Mouse (Mus musculus): ENCODE data around the gene Plp2. TPM values are rescaled to one million over a fixed set of nuclear protein-coding genes. Genes with fewer than 3 reads are reported as not detected.

Plp2 gene
- polyA plus RNA-seq (2012; rRNA removed): 149 and 231 TPM in 2 replicates

GRCm38 (mm10) chrX:7670921-7671623, at the start of gene Plp2:
TSS of gene Plp2 (minus strand) at chrX:7671390.

GRCm38 (mm10) chrX:7714135-7714899, 43.1 kb upstream of the Plp2 start, which contains the start of gene Wdr45:
TSS of gene Wdr45 (plus strand) at chrX:7714333.

GRCm38 (mm10) chrX:7696954-7697381, 25.8 kb upstream of the Plp2 start, which contains the start of gene Gpkow:
TSS of gene Gpkow (plus strand) at chrX:7697131.

GRCm38 (mm10) chrX:7680864-7681263, 9.7 kb upstream of the Plp2 start, which contains the start of gene Magix:
TSS of gene Magix (minus strand) at chrX:7681251.

GRCm38 (mm10) chrX:7657221-7657639, 14.0 kb downstream of the Plp2 start, which contains the start of gene Prickle3:
TSS of gene Prickle3 (plus strand) at chrX:7657260.

GRCm38 (mm10) chrX:7638401-7639091, 32.6 kb downstream of the Plp2 start, which contains the start of gene Syp:
TSS of gene Syp (plus strand) at chrX:7638471.

Other genes with a start within 250 kb of the Plp2 start
- 0.17 TPM in 1 of 2 replicates, not detected in the other for gene Foxp3, start 97.7 kb downstream of the Plp2 start, polyA plus RNA-seq (2012; rRNA removed)
- 5.7 and 6.3 TPM in 2 replicates for gene Ppp1r3f, start 97.1 kb downstream of the Plp2 start, polyA plus RNA-seq (2012; rRNA removed)
- 21.8 and 22.6 TPM in 2 replicates for gene Ccdc22, start 65.9 kb downstream of the Plp2 start, polyA plus RNA-seq (2012; rRNA removed)
- gene Cacna1f, start 64.3 kb downstream of the Plp2 start, polyA plus RNA-seq (2012; rRNA removed): 0.07 TPM in 1 of 2 replicates, not detected in the other
- gene Syp, start 32.9 kb downstream of the Plp2 start, polyA plus RNA-seq (2012; rRNA removed): 2.7 and 3.3 TPM in 2 replicates
- gene Prickle3, start 14.1 kb downstream of the Plp2 start, polyA plus RNA-seq (2012; rRNA removed): 31.8 and 33.4 TPM in 2 replicates
- gene Magix, start 9.9 kb upstream of the Plp2 start, polyA plus RNA-seq (2012; rRNA removed): 3.4 and 4.6 TPM in 2 replicates
- 7.9 and 9.3 TPM in 2 replicates for gene Gpkow, start 25.7 kb upstream of the Plp2 start, polyA plus RNA-seq (2012; rRNA removed)
- gene Wdr45, start 42.9 kb upstream of the Plp2 start, polyA plus RNA-seq (2012; rRNA removed): 46.9 and 64.6 TPM in 2 replicates
- 0.71 and 1.6 TPM in 2 replicates for gene Gm45208, start 50.9 kb upstream of the Plp2 start, polyA plus RNA-seq (2012; rRNA removed)
- 90.1 and 91.4 TPM in 2 replicates for gene Praf2, start 57.0 kb upstream of the Plp2 start, polyA plus RNA-seq (2012; rRNA removed)
- gene Ccdc120, start 79.5 kb upstream of the Plp2 start, polyA plus RNA-seq (2012; rRNA removed): 29.6 and 35.3 TPM in 2 replicates
- gene Tfe3, start 91.2 kb upstream of the Plp2 start, polyA plus RNA-seq (2012; rRNA removed): 35.2 and 35.4 TPM in 2 replicates
- gene Gripap1, start 118.4 kb upstream of the Plp2 start, polyA plus RNA-seq (2012; rRNA removed): 34.1 and 34.5 TPM in 2 replicates
- 2.3 and 3.0 TPM in 2 replicates for gene Kcnd1, start 150.9 kb upstream of the Plp2 start, polyA plus RNA-seq (2012; rRNA removed)
- gene Otud5, start 170.0 kb upstream of the Plp2 start, polyA plus RNA-seq (2012; rRNA removed): 27.6 and 29.9 TPM in 2 replicates
- gene Pim2, start 206.9 kb upstream of the Plp2 start, polyA plus RNA-seq (2012; rRNA removed): 16.5 and 18.2 TPM in 2 replicates
- gene Slc35a2, start 212.6 kb upstream of the Plp2 start, polyA plus RNA-seq (2012; rRNA removed): 129 and 132 TPM in 2 replicates
- gene Pqbp1, start 227.9 kb upstream of the Plp2 start, polyA plus RNA-seq (2012; rRNA removed): 53.7 and 69.5 TPM in 2 replicates
- gene Timm17b, start 228.0 kb upstream of the Plp2 start, polyA plus RNA-seq (2012; rRNA removed): 41.8 and 57.6 TPM in 2 replicates
- not detected in 2 replicates for gene Gm10491, start 236.4 kb upstream of the Plp2 start, polyA plus RNA-seq (2012; rRNA removed)
- gene Gm10490, start 238.2 kb upstream of the Plp2 start, polyA plus RNA-seq (2012; rRNA removed): not detected in 2 replicates
- 1.9 and 2.3 TPM in 2 replicates for gene Pcsk1n, start 248.4 kb upstream of the Plp2 start, polyA plus RNA-seq (2012; rRNA removed)